Mouse (Mus musculus): ENCODE measurements around the gene Rexo1.
A peak's percentile ranks its signal among the peaks of the same experiment; 100 is the strongest.
"Not testable (repeated sequence)": the region's sequence is repeated elsewhere in the genome, so short reads cannot be mapped to it uniquely, and the experiment has no call there.

Gene Rexo1

GRCm38 (mm10) chr10:80561116-80561944 lies at the start of gene Rexo1:
TSS of gene Rexo1 (minus strand) at chr10:80561560.
- DNase-seq, result peak; percentile 92

- peak; percentile 49 for DNase-seq
These were observed 49.7 kb upstream of the Rexo1 start for GRCm38 (mm10) chr10:80611024-80611423.

- peak; percentile 85 for DNase-seq
These were observed 48.9 kb upstream of the Rexo1 start for GRCm38 (mm10) chr10:80610116-80610785.

GRCm38 (mm10) chr10:80609269-80609924 lies 48.0 kb upstream of the Rexo1 start:
- peak; percentile 36 for DNase-seq

- DNase-seq, result no peak
These were observed 47.1 kb upstream of the Rexo1 start for GRCm38 (mm10) chr10:80608435-80608834.

- DNase-seq, result peak; percentile 35
These were observed 45.5 kb upstream of the Rexo1 start for GRCm38 (mm10) chr10:80606737-80607350.

- peak; percentile 44 for DNase-seq
These were observed 44.9 kb upstream of the Rexo1 start for GRCm38 (mm10) chr10:80606306-80606705.

- not testable (repeated sequence) for DNase-seq
These were observed 44.4 kb upstream of the Rexo1 start, which contains the start of gene Gm49322 for GRCm38 (mm10) chr10:80605721-80606120. TSS of gene Gm49322 (plus strand) at chr10:80606021.

- DNase-seq, result no peak
These were observed 43.6 kb upstream of the Rexo1 start for GRCm38 (mm10) chr10:80604988-80605387.

- DNase-seq, result peak; percentile 36
These were observed 42.7 kb upstream of the Rexo1 start for GRCm38 (mm10) chr10:80604001-80604509.

- no peak for DNase-seq
These were observed 42.0 kb upstream of the Rexo1 start for GRCm38 (mm10) chr10:80603364-80603763.

GRCm38 (mm10) chr10:80602698-80603325 lies 41.5 kb upstream of the Rexo1 start, which contains the start of the genes Scamp4 and Adat3:
TSS of gene Scamp4 (plus strand) at chr10:80602872.
TSS of gene Adat3 (plus strand) at chr10:80602880.
- peak; percentile 94 for DNase-seq

- no peak for DNase-seq
These were observed 35.0 kb upstream of the Rexo1 start for GRCm38 (mm10) chr10:80596318-80596717.

GRCm38 (mm10) chr10:80589879-80590854 lies 28.8 kb upstream of the Rexo1 start, which contains the start of gene Abhd17a:
TSS of gene Abhd17a (minus strand) at chr10:80590341.
- peak; percentile 90 for DNase-seq

GRCm38 (mm10) chr10:80589127-80589878 lies 27.9 kb upstream of the Rexo1 start:
- DNase-seq, result peak; percentile 31

- no peak for DNase-seq
These were observed 25.9 kb upstream of the Rexo1 start for GRCm38 (mm10) chr10:80587305-80587657.

- peak; percentile 39 for DNase-seq
These were observed 25.3 kb upstream of the Rexo1 start for GRCm38 (mm10) chr10:80586407-80587304.

GRCm38 (mm10) chr10:80585581-80585980 lies 24.2 kb upstream of the Rexo1 start:
- DNase-seq, result no peak

All from cerebellum, adult 8-10 months (tissue).